Mouse (Mus musculus) bone marrow, adult 2 months (tissue): ENCODE results near the gene Jazf1.

ENCODE experiments used
- CTCF ChIP-seq: fragments of 200-500 bp; IDR thresholded peaks from 2 replicates; pipeline ENCODE4 v1.5.1; 2011; ENCODE audit warnings: low read length, control low read depth; ENCODE audit not compliant: control insufficient read depth, insufficient read depth
- POLR2A ChIP-seq: fragments of 200-500 bp; IDR thresholded peaks from 2 replicates; pipeline ENCODE4 v1.6.1; 2011; ENCODE audit warnings: low read depth, mild to moderate bottlenecking, control low read depth, low read length, borderline replicate concordance; ENCODE audit not compliant: control insufficient read depth

- TF ChIP-seq CTCF (no peak), POLR2A (no peak)
Observed at GRCm38 (mm10) chr6:52852404-52853107, 215.9 kb downstream of the Jazf1 start.
